Mouse (Mus musculus) cerebellum, adult 2 months (tissue): ENCODE measurements around the gene Hunk.

ENCODE experiments used
- CTCF ChIP-seq: fragments of 200-500 bp; IDR thresholded peaks from 2 replicates; pipeline ENCODE4 v1.5.1; 2011; ENCODE audit warnings: low read depth, mild to moderate bottlenecking, control low read depth, low read length, moderate library complexity, borderline replicate concordance; ENCODE audit not compliant: insufficient read depth
- POLR2A ChIP-seq: fragments of 200-500 bp; IDR thresholded peaks from 2 replicates; pipeline ENCODE4 v1.6.1; 2011; ENCODE audit warnings: low read length, control low read depth, borderline replicate concordance; ENCODE audit not compliant: insufficient read depth

DNA sequence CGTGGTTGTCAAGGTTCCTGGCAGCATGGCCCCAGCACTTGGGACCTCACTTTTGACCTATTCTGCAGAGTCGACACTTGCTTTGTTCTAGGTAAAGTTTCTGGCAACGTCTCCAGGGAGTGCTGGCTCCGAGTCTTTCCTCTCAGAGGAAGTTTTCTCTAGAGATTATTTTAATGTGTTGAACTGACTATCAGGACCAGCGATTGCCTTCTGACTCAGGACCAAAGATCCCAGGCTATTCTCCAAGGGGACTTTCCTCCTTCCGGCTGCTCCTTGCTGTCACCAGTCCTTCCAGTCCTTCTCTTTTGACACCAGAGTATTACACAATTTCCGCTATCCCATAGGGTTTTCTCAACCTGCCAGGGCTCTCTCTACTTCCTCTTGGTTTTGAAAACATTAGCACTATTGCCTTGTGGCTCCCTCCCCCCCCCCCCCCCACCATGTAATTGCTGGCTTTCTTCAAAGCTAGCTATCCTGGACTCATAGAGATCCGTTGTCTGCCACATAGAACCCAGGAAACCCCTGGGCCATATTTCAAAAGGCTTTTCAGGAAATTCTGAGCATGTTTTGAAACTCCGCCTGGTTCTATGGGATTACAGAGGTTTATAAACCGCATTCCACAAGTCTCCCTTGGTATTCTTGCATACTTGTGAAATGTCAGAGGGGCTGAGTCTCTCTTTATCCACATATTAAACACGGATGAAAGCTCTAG is 73.2 kb downstream of the Hunk start:
- no peak for TF ChIP-seq POLR2A
- no peak for TF ChIP-seq CTCF
